Mouse (Mus musculus) stomach, embryonic 16.5 days (tissue): Measurements from ENCODE around the gene Gabarapl1. TPM values are rescaled to one million over a fixed set of nuclear protein-coding genes. Genes with fewer than 3 reads are reported as not detected.

Source experiments
- ATAC-seq: fragments of 200-750 bp; cut with Nextera tagmentation; 2 replicates; pipeline ENCODE4 v1.8.0; 2017; ENCODE audit warnings: moderate number of reproducible peaks, moderate TSS enrichment; ENCODE audit not compliant: insufficient read depth, low FRiP score
- H3K27ac ChIP-seq: fragments of 300-500 bp; sonication (generic); 2 replicates; pipeline ENCODE4 v1.5.1; 2014; ENCODE audit warnings: low read length
- H3K27me3 ChIP-seq: fragments of 300-500 bp; sonication (generic); 2 replicates; pipeline ENCODE4 v1.6.1; 2014; ENCODE audit warnings: low read length, control low read depth, mixed read lengths; ENCODE audit not compliant: control insufficient read depth, insufficient read depth
- H3K36me3 ChIP-seq: fragments of 300-500 bp; sonication (generic); 2 replicates; pipeline ENCODE4 v1.6.1; 2014; ENCODE audit warnings: low read length; ENCODE audit not compliant: control insufficient read depth, insufficient read depth
- H3K4me1 ChIP-seq: fragments of 300-500 bp; sonication (generic); 2 replicates; pipeline ENCODE4 v1.6.1; 2014; ENCODE audit warnings: low read length, control low read depth, mixed read lengths; ENCODE audit not compliant: control insufficient read depth, insufficient read depth
- H3K4me2 ChIP-seq: fragments of 300-500 bp; sonication (generic); 2 replicates; pipeline ENCODE4 v1.6.1; 2014; ENCODE audit warnings: low read depth, low read length, mixed read lengths
- H3K4me3 ChIP-seq: fragments of 300-500 bp; sonication (generic); replicated peaks from 2 replicates; pipeline ENCODE4 v1.5.1; 2014; ENCODE audit warnings: mild to moderate bottlenecking, low read length
- H3K9ac ChIP-seq: fragments of 300-500 bp; sonication (generic); 2 replicates; pipeline ENCODE4 v1.6.1; 2014; ENCODE audit warnings: low read length
- H3K9me3 ChIP-seq: fragments of 300-500 bp; sonication (generic); replicated peaks from 2 replicates; pipeline ENCODE4 v1.6.1; 2016; ENCODE audit warnings: low read length, control low read depth; ENCODE audit not compliant: control insufficient read depth
- whole genome bisulfite sequencing: fragments of 180-500 bp; shearing (Covaris S2); extraction: QIAGEN DNeasy Blood & Tissue Kit; methylation state at CpG from one replicate; pipeline ENCODE4 v1.1.7; 2014; 5-methylcytosine and 5-hydroxymethylcytosine counted together
- polyA plus RNA-seq: library from polyadenylated mRNA; unstranded; fragments of >200 nt; fragmentation: Nextera tagmentation; extraction: Ambion mirVana; gene quantifications from 2 replicates; pipeline ENCODE4 v1.2.1, GENCODE M21; 2015

The Gabarapl1 gene
- polyA plus RNA-seq, 1 experiment from 2014 or later: 44.6 TPM

DNA sequence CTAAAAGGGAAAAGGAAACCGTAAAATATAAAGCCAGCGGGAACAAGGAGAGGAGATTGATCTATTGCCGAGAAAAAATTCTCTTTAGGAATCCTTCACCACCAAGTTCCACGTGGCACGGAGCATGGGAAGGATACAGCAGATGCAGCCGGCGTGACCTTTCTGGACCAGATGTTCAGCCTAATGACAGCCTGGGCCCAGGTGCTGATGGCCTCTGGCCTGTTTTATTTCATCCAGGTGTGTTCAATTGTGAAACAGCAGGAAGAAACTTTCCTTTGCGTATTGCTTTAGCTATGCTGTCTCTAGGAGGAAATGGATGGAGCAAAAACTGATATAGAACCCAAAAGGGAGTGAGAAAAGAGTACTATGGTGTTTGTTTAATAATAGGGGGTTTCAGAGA lies 20.1 kb upstream of the Gabarapl1 start:
- ATAC-seq: peak; percentile 35; the same call in 1 of the 2 replicates
- Histone ChIP-seq H3K4me2 (peak overlapping the region; percentile 9; the same call in 1 of the 2 replicates), H3K36me3 (no peaks in the 10 kb centered on the region)

DNA sequence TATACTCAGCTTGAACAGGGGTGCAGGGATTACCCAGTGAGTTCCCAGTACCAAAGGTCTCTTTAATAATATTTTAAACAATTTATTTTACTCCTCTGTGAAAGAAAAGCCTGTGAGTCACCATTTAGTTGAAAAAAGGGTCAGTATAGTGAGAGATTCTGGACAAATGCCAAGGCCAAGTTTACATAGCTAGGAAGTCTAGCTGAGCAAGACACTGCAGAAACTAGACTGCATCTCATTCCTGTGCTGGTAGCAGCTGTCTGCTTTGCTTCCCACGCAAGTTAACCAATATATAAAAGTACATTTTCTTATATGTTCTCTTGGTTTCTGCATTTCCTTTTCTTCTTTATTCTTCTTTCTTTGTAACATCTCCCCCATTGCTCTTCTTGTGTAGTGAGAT lies 19.6 kb upstream of the Gabarapl1 start:
- Histone ChIP-seq H3K4me3 (no peak overlapping the region), H3K27me3 (no peaks in the 10 kb centered on the region), H3K9ac (no peak overlapping the region), H3K36me3 (no peaks in the 10 kb centered on the region), H3K4me1 (peaks cover 17% of the 10 kb centered on the region), H3K27ac (peak overlapping the region; percentile 66), H3K4me2 (no peak overlapping the region; the same call in 1 of the 2 replicates), H3K9me3 (no peaks in the 10 kb centered on the region)
- WGBS: 16% methylated on average over 1 of the region's 1 CpGs
- ATAC-seq: peak; percentile 89

More for the DNA sequence above, 20.1 kb upstream of the Gabarapl1 start:
- no peaks in the 10 kb centered on the region for H3K9me3 ChIP-seq
- H3K4me3 ChIP-seq: no peak overlapping the region
- WGBS: 27% methylated on average over 8 of the region's 8 CpGs
- H3K4me1 ChIP-seq: peaks cover 17% of the 10 kb centered on the region
- H3K27me3 ChIP-seq: no peaks in the 10 kb centered on the region
- H3K27ac ChIP-seq: peak overlapping the region; percentile 66
- H3K9ac ChIP-seq: no peak overlapping the region

GRCm38 (mm10) chr6:129514376-129514775 lies 18.6 kb upstream of the Gabarapl1 start:
- Histone ChIP-seq H3K27me3 (no peaks in the 10 kb centered on the region), H3K9ac (no peak overlapping the region), H3K27ac (peak overlapping the region; percentile 46; the same call in 1 of the 2 replicates), H3K4me2 (no peak overlapping the region), H3K9me3 (no peaks in the 10 kb centered on the region), H3K36me3 (no peaks in the 10 kb centered on the region), H3K4me3 (no peak overlapping the region), H3K4me1 (peaks cover 17% of the 10 kb centered on the region)
- no peak for ATAC-seq
- WGBS: 66% methylated on average over 2 of the region's 2 CpGs

DNA sequence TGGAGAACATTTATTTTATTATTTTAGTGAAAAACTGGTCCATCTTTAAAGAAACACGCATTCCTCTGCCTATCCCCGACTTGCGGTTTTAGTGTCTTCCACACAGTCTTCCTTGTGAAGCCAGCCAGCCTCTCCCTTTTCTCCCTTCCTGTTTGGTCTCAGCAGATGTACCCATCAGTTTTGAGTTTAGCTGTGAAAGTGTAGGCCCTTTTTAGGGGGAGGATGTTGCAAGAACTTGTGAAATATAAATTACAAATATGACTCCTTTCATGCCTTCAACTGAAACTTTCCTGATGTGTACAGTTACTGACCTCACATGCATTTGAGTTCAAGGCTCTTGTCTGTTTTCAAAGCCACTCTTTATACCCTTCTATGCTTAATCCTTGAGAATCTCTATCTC lies 17.9 kb upstream of the Gabarapl1 start:
- Histone ChIP-seq H3K36me3 (no peaks in the 10 kb centered on the region), H3K27me3 (no peaks in the 10 kb centered on the region), H3K27ac (no peak overlapping the region), H3K4me3 (no peak overlapping the region), H3K9me3 (no peaks in the 10 kb centered on the region), H3K9ac (no peak overlapping the region), H3K4me2 (no peak overlapping the region), H3K4me1 (peaks cover 17% of the 10 kb centered on the region)
- 74% methylated on average over 3 of the region's 3 CpGs for WGBS
- no peak for ATAC-seq

GRCm38 (mm10) chr6:129516388-129516787 lies 16.6 kb upstream of the Gabarapl1 start:
- no peak for ATAC-seq
- WGBS: 74% methylated on average over 10 of the region's 10 CpGs
- peaks cover 17% of the 10 kb centered on the region for H3K4me1 ChIP-seq
- H3K36me3 ChIP-seq: no peaks in the 10 kb centered on the region
- no peak overlapping the region for H3K4me2 ChIP-seq
- H3K27me3 ChIP-seq: no peaks in the 10 kb centered on the region
- no peaks in the 10 kb centered on the region for H3K9me3 ChIP-seq
- H3K9ac ChIP-seq: no peak overlapping the region
- H3K4me3 ChIP-seq: no peak overlapping the region
- no peak overlapping the region for H3K27ac ChIP-seq

- whole genome bisulfite sequencing: 45% methylated on average over 2 of the region's 2 CpGs
- H3K27ac ChIP-seq: no peak overlapping the region
- no peaks in the 10 kb centered on the region for H3K27me3 ChIP-seq
- no peak overlapping the region for H3K4me3 ChIP-seq
- H3K9me3 ChIP-seq: no peaks in the 10 kb centered on the region
- no peak overlapping the region for H3K9ac ChIP-seq
- H3K36me3 ChIP-seq: no peaks in the 10 kb centered on the region
- peak; percentile 68; the same call in 1 of the 2 replicates for ATAC-seq
- H3K4me2 ChIP-seq: no peak overlapping the region
- H3K4me1 ChIP-seq: peaks cover 12% of the 10 kb centered on the region
These were observed 15.1 kb upstream of the Gabarapl1 start for GRCm38 (mm10) chr6:129517752-129518408.

DNA sequence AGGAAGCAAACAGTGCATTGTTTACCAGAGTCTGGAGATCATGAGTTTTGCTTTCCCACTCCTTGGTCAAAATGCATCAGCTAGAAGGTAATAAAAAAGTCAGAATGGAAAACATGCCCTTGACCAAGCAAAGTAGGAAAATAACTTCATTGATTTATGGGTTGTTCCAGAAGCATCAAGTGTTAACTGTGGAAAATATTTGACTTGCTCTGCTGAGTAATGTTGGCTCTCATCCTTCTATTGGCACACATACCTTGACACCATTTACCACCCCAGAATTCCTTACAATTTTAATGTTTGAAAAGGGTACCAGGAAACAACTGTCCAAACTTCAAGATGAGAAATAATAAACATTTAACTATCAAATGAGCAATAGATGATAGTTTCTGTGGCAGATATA lies 6.9 kb upstream of the Gabarapl1 start:
- no peaks in the 10 kb centered on the region for H3K4me1 ChIP-seq
- no peak overlapping the region for H3K4me3 ChIP-seq
- no peaks in the 10 kb centered on the region for H3K27me3 ChIP-seq
- no peak overlapping the region for H3K27ac ChIP-seq
- H3K9ac ChIP-seq: no peak overlapping the region
- H3K9me3 ChIP-seq: no peaks in the 10 kb centered on the region
- no peaks in the 10 kb centered on the region for H3K36me3 ChIP-seq
- ATAC-seq: no peak
- no peak overlapping the region for H3K4me2 ChIP-seq

GRCm38 (mm10) chr6:129527416-129527815 lies 5.5 kb upstream of the Gabarapl1 start:
- Histone ChIP-seq H3K9ac (no peak overlapping the region), H3K27ac (no peak overlapping the region), H3K4me2 (no peak overlapping the region), H3K4me1 (0 out of 2 replicates have a peak, but pooled peaks cover under 1% of the 10 kb centered on the region), H3K9me3 (no peaks in the 10 kb centered on the region), H3K4me3 (no peak overlapping the region), H3K36me3 (no peaks in the 10 kb centered on the region), H3K27me3 (no peaks in the 10 kb centered on the region)
- 81% methylated on average over 2 of the region's 2 CpGs for WGBS
- no peak for ATAC-seq

DNA sequence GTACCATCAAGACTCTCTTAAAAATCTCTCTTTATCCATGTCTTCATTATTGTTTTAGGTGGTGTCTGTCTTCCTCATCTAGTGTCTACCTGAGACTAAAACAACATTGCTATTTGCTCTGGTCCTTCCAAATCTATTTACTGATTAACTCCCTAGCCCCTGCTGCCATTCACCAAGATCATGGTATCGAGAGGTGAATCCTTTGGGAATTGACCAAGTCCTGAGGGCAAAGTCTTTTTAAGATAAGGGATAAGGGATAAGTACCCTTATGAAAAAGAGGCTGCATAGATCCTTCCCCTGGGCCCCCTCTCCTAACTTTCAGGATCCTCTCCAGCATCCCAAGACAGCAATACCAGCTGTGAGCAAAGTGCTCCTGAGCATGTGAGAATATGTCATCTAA lies 3.4 kb upstream of the Gabarapl1 start:
- H3K9ac ChIP-seq: no peak overlapping the region
- H3K27ac ChIP-seq: no peak overlapping the region
- H3K4me2 ChIP-seq: no peak overlapping the region
- H3K36me3 ChIP-seq: no peaks in the 10 kb centered on the region
- no peak overlapping the region for H3K4me3 ChIP-seq
- ATAC-seq: no peak
- no peaks in the 10 kb centered on the region for H3K27me3 ChIP-seq
- H3K9me3 ChIP-seq: no peaks in the 10 kb centered on the region
- H3K4me1 ChIP-seq: peaks cover 7% of the 10 kb centered on the region; the same call in 1 of the 2 replicates
- WGBS: 70% methylated on average over 1 of the region's 1 CpGs
